Mouse (Mus musculus): ENCODE data around the gene Fpr3. TPM values are rescaled to one million over a fixed set of nuclear protein-coding genes. Genes with fewer than 3 reads are reported as not detected.
"Not testable (repeated sequence)": the region's sequence is repeated elsewhere in the genome, so short reads cannot be mapped to it uniquely, and the experiment has no call there.

The Fpr3 gene
- total RNA-seq, 2 experiments from 2014 or later: not detected

DNA sequence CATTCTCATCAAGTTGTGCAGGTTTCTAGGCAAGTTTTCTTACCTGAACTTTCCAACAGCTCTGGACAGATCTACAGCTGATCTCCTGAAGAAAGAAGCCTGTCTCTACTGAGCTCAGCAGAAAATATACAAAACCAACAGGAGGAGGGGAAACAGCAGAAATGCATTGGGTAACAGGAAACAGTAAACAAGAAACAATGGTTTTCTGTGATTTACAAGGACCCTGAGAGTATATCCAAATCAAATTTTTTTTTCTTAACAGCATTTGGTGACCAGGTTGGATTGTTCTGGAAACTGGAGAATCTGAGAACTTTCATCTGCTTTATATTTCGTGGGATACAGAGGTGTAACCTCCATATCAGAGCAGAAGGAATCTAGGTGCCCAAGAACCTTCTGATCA lies 3.8 kb upstream of the Fpr3 start, which contains the start of gene Fpr1:
Gene Fpr1 (minus strand): TSS at position 101 of the 400 bp plus-strand sequence.
- no peak for DNase-seq

DNA sequence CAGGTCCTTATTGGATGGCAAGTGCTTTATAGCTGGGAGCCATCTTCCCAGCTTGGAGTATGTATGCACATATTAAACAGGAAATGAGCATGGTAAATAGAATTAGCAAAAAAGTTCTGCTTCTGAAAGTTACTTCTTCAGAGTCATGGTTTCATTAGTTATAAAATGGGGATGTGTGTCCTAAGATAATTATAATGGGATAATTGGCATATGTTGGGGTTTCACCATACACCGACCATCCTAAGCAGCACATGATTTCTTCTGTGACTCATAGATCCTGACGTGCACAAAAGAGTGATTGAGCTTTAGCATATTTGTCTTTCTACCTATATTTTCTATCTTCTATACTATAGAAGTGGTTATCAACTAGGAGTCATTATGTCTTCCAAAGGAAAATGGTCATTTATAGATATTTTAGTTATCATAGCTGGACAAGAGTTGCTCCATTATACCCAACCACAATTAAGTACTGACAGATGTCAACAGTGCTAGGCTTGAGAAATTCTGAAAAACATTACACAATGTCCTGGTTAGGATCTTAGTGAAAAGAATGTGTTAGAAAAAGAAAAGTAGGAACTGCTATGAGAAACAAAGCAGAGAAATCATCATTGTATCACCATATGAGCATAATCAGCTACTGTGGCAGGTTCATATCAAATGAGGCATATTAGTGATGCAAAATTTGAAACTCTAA lies 2.2 kb downstream of the Fpr3 start:
- DNase-seq: no peak

DNA sequence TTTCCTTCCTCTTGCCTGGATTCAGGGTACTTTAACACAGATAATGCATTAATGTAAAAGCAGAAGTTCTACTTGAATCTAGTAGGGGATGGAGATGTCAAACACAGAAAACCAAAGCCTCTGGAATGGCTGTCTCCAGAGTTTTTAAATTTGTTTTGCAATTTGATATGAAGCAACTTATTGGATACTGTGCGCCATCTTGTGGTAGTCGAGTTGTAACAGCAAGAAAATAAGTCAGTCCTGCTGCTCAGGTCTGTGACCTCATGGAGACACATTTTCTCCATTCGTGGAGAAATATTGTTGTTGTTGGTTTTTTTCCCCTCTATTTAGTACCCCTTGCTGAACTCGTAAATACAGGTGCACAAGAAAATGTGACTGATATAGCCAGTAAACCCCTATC lies 8.4 kb downstream of the Fpr3 start:
- DNase-seq: peak in 1 of 2 experiments; percentile 33

DNA sequence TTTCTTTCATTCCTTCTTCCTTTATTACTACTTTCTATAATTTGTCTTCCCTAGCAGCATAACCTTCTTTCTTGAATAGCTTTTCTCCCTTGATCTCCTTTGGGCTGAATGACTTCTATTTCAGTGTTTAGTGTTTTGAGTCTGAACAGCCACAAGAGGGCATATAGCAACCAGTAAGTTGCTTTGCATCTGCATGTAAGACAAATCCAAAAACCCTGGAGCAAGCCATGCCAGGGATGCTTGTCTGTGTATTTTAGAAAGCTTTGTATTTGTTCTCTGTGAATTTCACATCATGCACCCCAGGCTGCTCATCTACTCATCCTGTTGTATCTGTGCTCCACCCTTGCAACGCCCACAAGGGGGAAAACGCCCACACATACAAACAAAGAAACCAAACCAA lies 11.6 kb downstream of the Fpr3 start:
- DNase-seq: no peak

DNA sequence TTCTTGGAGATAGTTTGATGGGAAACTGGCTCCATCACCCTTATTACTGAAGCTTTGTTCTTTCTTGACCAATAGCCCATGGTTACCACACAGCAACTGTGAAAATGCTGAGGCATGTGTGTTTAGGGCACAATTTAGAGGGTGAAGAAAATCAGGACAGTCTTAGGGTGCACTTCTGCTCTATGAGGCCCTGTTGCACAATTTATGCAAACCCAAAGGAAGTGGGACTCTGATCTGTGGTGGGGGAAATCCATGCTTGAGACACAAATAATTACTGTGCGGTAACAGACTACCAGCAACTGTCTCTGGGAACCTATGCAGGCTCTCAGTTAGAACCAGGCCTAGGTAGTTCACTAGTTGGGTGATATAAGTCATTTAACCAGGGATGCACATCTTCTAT lies 13.1 kb downstream of the Fpr3 start:
- no peak for DNase-seq

DNA sequence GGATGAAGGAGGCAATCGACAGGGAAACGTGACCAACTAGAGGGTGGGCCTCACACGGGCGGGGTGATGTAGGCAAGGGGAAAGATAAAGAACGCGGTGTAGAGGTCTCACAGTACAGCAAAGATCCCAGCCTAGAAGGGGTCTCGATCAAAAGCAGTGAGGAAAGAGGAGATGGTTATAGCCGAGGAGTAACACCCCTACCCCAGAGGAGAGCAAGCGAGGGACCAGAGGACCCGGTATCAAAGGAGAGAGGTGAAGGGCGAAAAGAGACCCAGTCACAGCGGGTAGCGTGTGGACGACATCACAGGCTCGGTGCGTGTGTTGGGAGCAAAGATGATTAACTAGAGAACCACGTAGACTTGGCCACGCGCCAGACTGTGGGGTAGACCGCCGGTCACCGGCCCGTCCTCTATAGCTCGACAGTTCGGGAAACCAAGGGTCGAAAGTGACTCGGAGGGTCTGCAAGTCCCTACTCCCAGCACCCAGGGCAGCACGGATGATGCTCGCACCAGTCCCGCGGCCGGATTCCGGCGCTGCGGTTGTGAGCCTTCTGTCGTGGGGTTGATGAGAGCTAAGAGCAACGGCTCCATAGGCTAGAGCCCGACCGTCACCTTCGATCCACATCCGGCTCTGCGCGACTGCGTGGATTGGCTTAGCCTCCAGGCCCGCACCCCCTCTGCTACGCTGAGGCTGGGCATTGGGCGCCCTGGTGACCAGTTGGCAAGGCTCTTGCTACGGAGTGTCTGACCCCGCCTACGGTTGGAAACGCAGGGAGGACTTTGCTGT lies 22.2 kb downstream of the Fpr3 start:
- DNase-seq: peak; percentile 73 to 75

DNA sequence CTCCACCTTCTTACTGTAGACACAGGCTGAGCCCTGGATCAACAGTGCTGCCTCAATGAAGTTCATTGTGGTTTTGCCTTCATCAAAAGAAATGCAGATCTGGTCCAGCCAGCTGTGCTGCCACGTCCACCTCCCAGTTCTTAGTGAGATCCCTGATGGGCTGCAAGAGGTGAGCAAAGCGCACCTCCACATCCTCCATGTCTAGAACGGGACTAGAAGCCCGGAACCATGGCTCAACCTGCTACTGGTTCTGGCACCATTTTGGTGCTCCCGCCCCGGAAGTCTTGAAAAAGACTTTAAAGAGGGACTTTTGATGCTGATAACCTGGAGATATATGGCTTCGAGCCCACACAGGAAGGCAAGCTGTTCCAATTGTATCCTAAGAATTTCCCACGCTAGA lies 25.0 kb downstream of the Fpr3 start:
- DNase-seq: not testable (repeated sequence)

DNA sequence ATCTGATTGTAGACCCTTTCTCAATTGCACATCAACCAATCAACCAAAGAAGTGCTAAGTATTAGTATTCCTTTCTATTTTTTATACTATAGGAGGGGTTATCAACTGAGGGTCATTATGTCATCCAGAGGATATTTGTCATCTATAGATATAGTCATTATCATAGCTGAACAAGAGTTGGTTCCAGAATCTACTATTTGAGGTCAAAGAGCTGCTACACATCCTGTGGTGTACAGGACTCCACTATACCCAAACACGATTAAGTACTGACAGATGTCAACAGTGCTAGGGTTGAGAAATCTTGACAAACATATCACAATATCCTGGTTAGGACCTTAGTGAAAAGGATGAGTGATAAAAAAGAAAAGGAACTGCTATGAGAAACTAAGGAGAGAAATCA lies 29.7 kb downstream of the Fpr3 start:
- no peak for DNase-seq

DNA sequence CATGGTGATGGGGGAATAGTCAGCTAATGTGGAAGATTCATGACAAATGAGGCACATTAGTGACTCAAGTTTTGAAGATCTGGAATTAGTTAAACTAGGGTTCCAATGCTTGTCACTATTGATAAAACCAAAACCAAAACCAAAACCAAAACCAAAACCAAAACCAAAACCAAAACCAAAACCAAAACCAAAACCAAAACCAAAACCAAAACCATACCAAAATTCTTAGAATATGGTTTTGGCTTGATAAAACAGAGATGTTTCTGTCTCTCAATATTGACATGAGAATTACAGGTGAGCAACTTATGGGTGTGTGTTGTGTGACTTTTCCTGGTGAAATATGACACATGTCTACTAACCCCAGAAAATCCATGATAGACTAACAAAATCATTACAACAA lies 30.1 kb downstream of the Fpr3 start:
- DNase-seq: no peak

DNA sequence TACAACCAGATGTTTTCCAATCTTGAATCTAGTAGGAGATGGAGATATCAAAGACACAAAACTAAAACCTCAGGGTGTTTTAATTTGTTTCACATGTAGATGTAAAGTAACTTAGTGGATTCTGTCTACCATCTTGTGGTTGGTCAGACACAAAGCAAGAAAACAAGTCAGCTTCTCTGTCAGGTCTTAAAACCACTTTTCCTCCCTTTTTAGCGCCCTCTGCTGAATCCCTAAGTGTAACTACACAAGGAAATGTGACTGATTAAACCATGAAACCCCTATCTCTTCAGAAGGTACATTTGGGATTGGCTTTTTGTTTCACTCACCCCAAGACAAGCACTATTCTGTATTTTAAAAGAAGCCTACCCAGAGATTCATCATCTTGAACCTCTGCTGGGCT lies 85.8 kb downstream of the Fpr3 start:
- no peak for DNase-seq

DNA sequence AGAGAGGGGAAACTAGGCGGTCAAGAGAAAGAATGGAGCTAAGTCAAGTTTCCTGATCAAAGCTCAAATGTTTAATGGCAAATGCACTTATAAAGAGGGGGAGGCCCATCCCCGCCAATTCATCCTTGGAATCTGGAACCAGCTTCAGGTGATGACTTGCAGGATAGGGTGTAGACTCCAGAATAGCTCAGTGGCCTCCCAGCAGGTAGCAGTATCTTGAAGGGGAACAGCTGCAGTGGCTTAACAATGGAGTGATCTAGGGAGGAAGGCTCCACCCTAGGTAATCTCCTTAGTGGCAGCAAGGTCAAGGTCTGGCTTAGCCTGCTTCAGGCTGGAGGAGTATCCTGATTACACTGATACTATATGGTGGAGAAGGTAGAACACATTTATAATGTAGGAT lies 93.6 kb downstream of the Fpr3 start:
- DNase-seq: not testable (repeated sequence)

DNA sequence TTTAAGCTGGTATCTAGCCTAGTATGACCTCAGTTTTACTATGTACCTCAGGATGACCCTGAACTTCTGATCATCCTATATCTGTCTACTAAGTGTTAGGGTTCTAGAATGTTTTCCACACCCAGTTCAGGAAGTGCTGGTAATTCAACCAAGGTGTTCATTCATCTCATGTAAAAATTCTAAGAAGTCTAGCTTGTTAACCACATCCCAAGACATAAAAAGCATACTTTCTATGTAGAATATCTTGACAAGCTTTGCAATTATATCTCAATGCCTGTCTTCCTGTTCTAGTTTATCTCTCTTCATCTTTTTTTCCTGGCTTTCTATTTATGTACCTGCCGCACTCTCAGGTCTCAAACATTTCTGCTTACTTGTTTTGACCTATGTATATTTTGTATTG lies 117.1 kb downstream of the Fpr3 start:
- DNase-seq: no peak

Other genes starting within 250 kb of the Fpr3 start
- not detected for gene Vmn2r90, start 184.1 kb upstream of the Fpr3 start, total RNA-seq (2021)
- 10 to 100 TPM; 89.5 to 99.7 TPM for gene Spaca6, start 60.7 kb upstream of the Fpr3 start, total RNA-seq (2021)
- under 1 TPM; 0.32 to 0.61 TPM for gene Has1, start 32.6 kb upstream of the Fpr3 start, total RNA-seq (2021)
- gene Fpr1, start 3.9 kb upstream of the Fpr3 start, total RNA-seq (2021): not detected
- not detected for gene Fpr2, start within 50 bp of the Fpr3 start, total RNA-seq (2021)
- gene Fpr-rs4, start 133.9 kb downstream of the Fpr3 start, total RNA-seq (2021): not detected
- under 1 TPM in 1 of 2 experiments, not detected in 1; 0.08 TPM for gene Vmn2r124, start 161.6 kb downstream of the Fpr3 start, total RNA-seq (2021)
- gene Vmn2r91, start 197.2 kb downstream of the Fpr3 start, total RNA-seq (2021): not detected